Mouse (Mus musculus): ENCODE data around the gene Dcps. TPM values are rescaled to one million over a fixed set of nuclear protein-coding genes. Genes with fewer than 3 reads are reported as not detected.
"Not testable (repeated sequence)": the region's sequence is repeated elsewhere in the genome, so short reads cannot be mapped to it uniquely, and the experiment has no call there.

Dcps gene
- total RNA-seq, 2 experiments from 2014 or later = 25.9 to 27.2 TPM

GRCm38 (mm10) chr9:35182832-35183231, 7.0 kb upstream of the Dcps start:
- intact Hi-C loops (cut with DNase I) = no loop called here
- no peak for DNase-seq

GRCm38 (mm10) chr9:35176124-35176659, 331 bp upstream of the Dcps start:
- no peak for DNase-seq
- intact Hi-C loops (cut with DNase I) = no loop called here

GRCm38 (mm10) chr9:35173331-35173730, 2.5 kb downstream of the Dcps start:
- intact Hi-C loops (cut with DNase I) = no loop called here
- DNase-seq = no peak

- intact Hi-C loops (cut with DNase I) = no loop called here
- DNase-seq = no peak
Observed at GRCm38 (mm10) chr9:35170071-35170470, 5.8 kb downstream of the Dcps start.

GRCm38 (mm10) chr9:35166798-35167635, 8.8 kb downstream of the Dcps start:
- intact Hi-C loops (cut with DNase I) = loop anchor here (2.0 kb wide), 1 partner anchor 136 kb away; no protein-coding TSS in a partner anchor
- no peak for DNase-seq

GRCm38 (mm10) chr9:35166144-35166797, 9.6 kb downstream of the Dcps start:
- DNase-seq = no peak

GRCm38 (mm10) chr9:35164142-35164874, 11.6 kb downstream of the Dcps start:
- no peak for DNase-seq
- intact Hi-C loops (cut with DNase I) = no loop called here

More at GRCm38 (mm10) chr9:35166144-35166797, 9.6 kb downstream of the Dcps start:
- intact Hi-C loops (cut with DNase I) = loop anchor here (2.0 kb wide), 1 partner anchor 135 kb away; no protein-coding TSS in a partner anchor

- intact Hi-C loops (cut with DNase I) = no loop called here
- peak; percentile 92 for DNase-seq
Observed at GRCm38 (mm10) chr9:35163011-35163690, 12.7 kb downstream of the Dcps start.

GRCm38 (mm10) chr9:35161721-35162120, 14.1 kb downstream of the Dcps start:
- DNase-seq = no peak
- intact Hi-C loops (cut with DNase I) = no loop called here

GRCm38 (mm10) chr9:35160662-35161061, 15.2 kb downstream of the Dcps start:
- no peak for DNase-seq

GRCm38 (mm10) chr9:35158477-35158876, 17.4 kb downstream of the Dcps start:
- no peak for DNase-seq
- intact Hi-C loops (cut with DNase I) = no loop called here

More at GRCm38 (mm10) chr9:35160662-35161061, 15.2 kb downstream of the Dcps start:
- intact Hi-C loops (cut with DNase I) = no loop called here

- intact Hi-C loops (cut with DNase I) = no loop called here
- DNase-seq = no peak
Observed at GRCm38 (mm10) chr9:35156862-35157261, 19.0 kb downstream of the Dcps start.

GRCm38 (mm10) chr9:35156002-35156710, 19.7 kb downstream of the Dcps start:
- DNase-seq = no peak
- intact Hi-C loops (cut with DNase I) = no loop called here

- DNase-seq = no peak
- intact Hi-C loops (cut with DNase I) = no loop called here
Observed at GRCm38 (mm10) chr9:35152923-35153322, 22.9 kb downstream of the Dcps start.

GRCm38 (mm10) chr9:35148822-35149221, 27.0 kb downstream of the Dcps start:
- DNase-seq; intact Hi-C loops (cut with DNase I): not testable (repeated sequence)

GRCm38 (mm10) chr9:35147261-35147660, 28.6 kb downstream of the Dcps start:
- intact Hi-C loops (cut with DNase I); DNase-seq: not testable (repeated sequence)

- intact Hi-C loops (cut with DNase I) = no loop called here
- DNase-seq = no peak
Observed at GRCm38 (mm10) chr9:35145829-35146228, 30.0 kb downstream of the Dcps start.

GRCm38 (mm10) chr9:35145118-35145517, 30.7 kb downstream of the Dcps start:
- intact Hi-C loops (cut with DNase I) = no loop called here

GRCm38 (mm10) chr9:35142221-35142620, 33.6 kb downstream of the Dcps start:
- no peak for DNase-seq
- intact Hi-C loops (cut with DNase I) = no loop called here

More at GRCm38 (mm10) chr9:35145118-35145517, 30.7 kb downstream of the Dcps start:
- no peak for DNase-seq

Measured in left cerebral cortex, postnatal 4 days (tissue).